Mouse (Mus musculus): ENCODE results near the gene Egfl8. TPM values are rescaled to one million over a fixed set of nuclear protein-coding genes. Genes with fewer than 3 reads are reported as not detected.

Gene Egfl8
- polyA plus RNA-seq, 1 experiment from 2014 or later: 3.6 TPM

DNA sequence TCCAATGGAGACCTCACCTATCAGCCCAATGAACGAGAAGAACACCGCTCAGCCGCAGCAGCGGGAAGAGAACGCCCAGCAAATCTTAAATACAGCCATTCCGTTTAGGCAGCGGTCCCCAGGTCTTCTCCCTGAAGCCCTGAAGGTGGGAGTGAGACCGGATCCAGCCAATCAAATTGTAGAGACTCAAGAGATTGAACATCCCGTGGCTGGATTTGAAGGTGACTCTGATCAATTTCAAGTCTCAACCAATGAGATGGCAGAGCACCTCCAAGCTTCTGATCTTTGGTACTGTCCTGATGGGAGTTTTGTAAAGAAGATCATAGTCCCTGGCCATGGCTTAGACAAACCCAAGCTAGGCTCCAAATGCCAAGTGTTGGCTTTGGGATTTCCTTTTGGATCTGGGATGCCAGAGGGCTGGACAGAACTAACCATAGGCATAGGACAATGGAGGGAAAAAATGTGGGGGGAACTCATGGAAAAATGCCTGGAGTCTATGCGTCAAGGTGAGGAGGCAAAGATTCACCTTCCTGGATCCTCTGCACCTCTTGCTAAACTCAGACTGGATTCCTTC is 29.6 kb upstream of the Egfl8 start:
- Histone ChIP-seq H3K27me3 (ENCODE audit: control insufficient read depth, insufficient read depth, low read length) (no peaks in the 10 kb centered on the region), H3K36me3 (ENCODE audit: control insufficient read depth, insufficient read depth, low read length) (peaks cover 16% of the 10 kb centered on the region; the same call in 1 of the 2 replicates), H3K4me1 (ENCODE audit: control insufficient read depth, insufficient read depth, low read length) (peaks cover 24% of the 10 kb centered on the region), H3K9ac (ENCODE audit: low read depth, low read length) (peak overlapping the region; percentile 74), H3K4me2 (replicated peaks; ENCODE audit: low read depth, low read length) (peak overlapping the region; percentile 66), H3K4me3 (ENCODE audit: low read length) (peak overlapping the region; percentile 67), H3K27ac (ENCODE audit: low read depth, low read length) (no peak overlapping the region; the same call in 1 of the 2 replicates), H3K9me3 (ENCODE audit: control insufficient read depth, low read length) (no peaks in the 10 kb centered on the region)
- 39% methylated on average over 10 of the region's 10 CpGs for WGBS
- no peak for ATAC-seq (ENCODE audit: low FRiP score, low TSS enrichment)

- Histone ChIP-seq H3K27me3 (ENCODE audit: control insufficient read depth, insufficient read depth, low read length) (no peaks in the 10 kb centered on the region), H3K9ac (ENCODE audit: low read depth, low read length) (peak within 1 kb of the TSS; percentile 74), H3K4me1 (ENCODE audit: control insufficient read depth, insufficient read depth, low read length) (peaks cover 27% of the 10 kb centered on the region), H3K4me2 (replicated peaks; ENCODE audit: low read depth, low read length) (peak within 1 kb of the TSS; percentile 66), H3K9me3 (ENCODE audit: control insufficient read depth, low read length) (no peaks in the 10 kb centered on the region), H3K36me3 (ENCODE audit: control insufficient read depth, insufficient read depth, low read length) (peaks cover 11% of the 10 kb centered on the region; the same call in 1 of the 2 replicates), H3K27ac (ENCODE audit: low read depth, low read length) (peak within 1 kb of the TSS; percentile 62; the same call in 1 of the 2 replicates), H3K4me3 (ENCODE audit: low read length) (peak within 1 kb of the TSS; percentile 67)
- under 1% methylated on average over 16 of the region's 16 CpGs for WGBS
- ATAC-seq (ENCODE audit: low FRiP score, low TSS enrichment): peak; percentile 83
Measured at GRCm38 (mm10) chr17:34644608-34645007, 28.8 kb upstream of the Egfl8 start, which contains the start of gene Fkbpl. TSS of gene Fkbpl (plus strand) at chr17:34644764.

- H3K4me3 ChIP-seq (ENCODE audit: low read length): no peak overlapping the region
- H3K9me3 ChIP-seq (ENCODE audit: control insufficient read depth, low read length): no peaks in the 10 kb centered on the region
- ATAC-seq (ENCODE audit: low FRiP score, low TSS enrichment): no peak
- no peak overlapping the region for H3K27ac ChIP-seq (ENCODE audit: low read depth, low read length)
- H3K9ac ChIP-seq (ENCODE audit: low read depth, low read length): no peak overlapping the region
- H3K4me2 ChIP-seq (replicated peaks; ENCODE audit: low read depth, low read length): no peak overlapping the region
- no peaks in the 10 kb centered on the region for H3K27me3 ChIP-seq (ENCODE audit: control insufficient read depth, insufficient read depth, low read length)
- 83% methylated on average over 10 of the region's 10 CpGs for WGBS
- peaks cover 5% of the 10 kb centered on the region; the same call in 1 of the 2 replicates for H3K36me3 ChIP-seq (ENCODE audit: control insufficient read depth, insufficient read depth, low read length)
- peaks cover 27% of the 10 kb centered on the region for H3K4me1 ChIP-seq (ENCODE audit: control insufficient read depth, insufficient read depth, low read length)
Measured at GRCm38 (mm10) chr17:34643944-34644343, 28.2 kb upstream of the Egfl8 start.

DNA sequence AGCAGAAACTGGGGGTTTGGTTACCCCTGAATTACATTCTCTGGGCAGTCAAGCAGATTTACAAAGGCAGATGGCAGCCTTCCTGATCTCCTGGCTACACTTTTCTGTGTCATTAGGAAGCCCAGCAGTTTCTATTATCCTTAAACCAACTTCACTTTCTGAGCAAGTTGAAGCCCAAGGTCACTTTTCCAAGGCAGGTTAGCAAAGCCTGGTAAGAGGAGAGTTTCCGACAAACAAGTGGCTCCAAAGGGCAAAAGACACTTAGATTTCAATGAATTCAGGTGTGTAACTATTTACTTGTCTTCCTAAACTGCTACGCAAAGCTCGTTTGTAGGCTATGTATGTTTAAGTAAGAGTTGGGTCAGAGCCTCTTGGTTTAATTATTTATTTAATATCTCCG is 27.6 kb upstream of the Egfl8 start:
- no peak for ATAC-seq (ENCODE audit: low FRiP score, low TSS enrichment)
- WGBS: 92% methylated on average over 4 of the region's 4 CpGs
- H3K27ac ChIP-seq (ENCODE audit: low read depth, low read length): no peak overlapping the region
- H3K9ac ChIP-seq (ENCODE audit: low read depth, low read length): no peak overlapping the region
- H3K9me3 ChIP-seq (ENCODE audit: control insufficient read depth, low read length): no peaks in the 10 kb centered on the region
- no peaks in the 10 kb centered on the region for H3K27me3 ChIP-seq (ENCODE audit: control insufficient read depth, insufficient read depth, low read length)
- H3K4me1 ChIP-seq (ENCODE audit: control insufficient read depth, insufficient read depth, low read length): peaks cover 27% of the 10 kb centered on the region
- H3K36me3 ChIP-seq (ENCODE audit: control insufficient read depth, insufficient read depth, low read length): 0 out of 2 replicates have a peak, but pooled peaks cover 4% of the 10 kb centered on the region
- no peak overlapping the region for H3K4me3 ChIP-seq (ENCODE audit: low read length)
- H3K4me2 ChIP-seq (replicated peaks; ENCODE audit: low read depth, low read length): no peak overlapping the region

GRCm38 (mm10) chr17:34641945-34642344 is 26.2 kb upstream of the Egfl8 start:
- no peak for ATAC-seq (ENCODE audit: low FRiP score, low TSS enrichment)
- H3K4me1 ChIP-seq (ENCODE audit: control insufficient read depth, insufficient read depth, low read length): peaks cover 21% of the 10 kb centered on the region; the same call in 1 of the 2 replicates
- no peak overlapping the region for H3K4me2 ChIP-seq (replicated peaks; ENCODE audit: low read depth, low read length)
- H3K27me3 ChIP-seq (ENCODE audit: control insufficient read depth, insufficient read depth, low read length): no peaks in the 10 kb centered on the region
- WGBS: 85% methylated on average over 3 of the region's 3 CpGs
- H3K4me3 ChIP-seq (ENCODE audit: low read length): no peak overlapping the region
- no peaks in the 10 kb centered on the region for H3K9me3 ChIP-seq (ENCODE audit: control insufficient read depth, low read length)
- no peak overlapping the region for H3K9ac ChIP-seq (ENCODE audit: low read depth, low read length)
- H3K27ac ChIP-seq (ENCODE audit: low read depth, low read length): no peak overlapping the region
- H3K36me3 ChIP-seq (ENCODE audit: control insufficient read depth, insufficient read depth, low read length): 0 out of 2 replicates have a peak, but pooled peaks cover 4% of the 10 kb centered on the region

GRCm38 (mm10) chr17:34640778-34641601 is 25.2 kb upstream of the Egfl8 start:
- no peaks in the 10 kb centered on the region for H3K27me3 ChIP-seq (ENCODE audit: control insufficient read depth, insufficient read depth, low read length)
- peak overlapping the region; percentile 73; the same call in 1 of the 2 replicates for H3K27ac ChIP-seq (ENCODE audit: low read depth, low read length)
- H3K9me3 ChIP-seq (ENCODE audit: control insufficient read depth, low read length): no peaks in the 10 kb centered on the region
- no peak overlapping the region for H3K4me3 ChIP-seq (ENCODE audit: low read length)
- WGBS: 13% methylated on average over 11 of the region's 11 CpGs
- peak overlapping the region; percentile 22 for H3K4me2 ChIP-seq (replicated peaks; ENCODE audit: low read depth, low read length)
- peaks cover 15% of the 10 kb centered on the region; the same call in 1 of the 2 replicates for H3K4me1 ChIP-seq (ENCODE audit: control insufficient read depth, insufficient read depth, low read length)
- H3K9ac ChIP-seq (ENCODE audit: low read depth, low read length): peak overlapping the region; percentile 28; the same call in 1 of the 2 replicates
- H3K36me3 ChIP-seq (ENCODE audit: control insufficient read depth, insufficient read depth, low read length): 0 out of 2 replicates have a peak, but pooled peaks cover 4% of the 10 kb centered on the region
- ATAC-seq (ENCODE audit: low FRiP score, low TSS enrichment): 0 out of 2 replicates have a peak, but pooled peaks have one; percentile 33

DNA sequence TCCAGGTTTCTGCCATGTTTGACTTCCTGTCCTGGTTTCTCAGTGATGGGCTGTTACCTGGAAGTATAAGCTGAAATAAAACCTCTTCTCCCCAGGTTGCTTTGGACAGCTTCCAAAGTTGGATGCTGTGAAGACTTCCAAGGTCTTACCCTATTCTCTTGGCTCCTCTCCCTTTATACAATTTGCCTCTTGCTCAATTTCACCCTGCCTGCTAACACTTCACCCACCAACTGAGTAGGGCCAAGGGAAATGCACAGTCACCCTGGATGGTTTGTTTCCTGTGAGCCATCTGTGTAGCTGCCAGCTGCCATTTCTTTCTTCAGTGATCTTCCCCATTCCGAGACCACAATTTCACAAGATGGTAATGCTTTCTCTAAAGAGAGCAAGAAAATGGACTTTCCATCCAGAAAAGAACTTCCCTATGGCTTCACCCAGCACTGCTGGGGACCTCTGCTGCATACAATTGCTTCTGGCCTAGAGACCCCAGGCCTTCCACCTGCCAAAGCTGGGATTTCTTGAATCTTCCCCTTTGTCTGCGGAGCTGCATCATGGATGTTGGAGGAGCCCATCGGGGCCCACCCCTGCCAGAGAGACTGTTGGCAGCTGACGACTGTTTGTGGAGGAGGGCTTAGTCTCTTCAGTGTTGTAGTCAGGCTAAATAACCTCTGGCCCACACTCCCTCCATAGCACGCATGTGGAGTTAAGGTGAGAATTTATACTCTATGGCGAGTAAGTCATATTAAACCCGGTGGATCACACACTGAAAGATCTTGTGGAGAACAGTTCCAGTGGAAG is 23.9 kb upstream of the Egfl8 start:
- Histone ChIP-seq H3K9me3 (ENCODE audit: control insufficient read depth, low read length) (no peaks in the 10 kb centered on the region), H3K36me3 (ENCODE audit: control insufficient read depth, insufficient read depth, low read length) (no peaks in the 10 kb centered on the region), H3K4me1 (ENCODE audit: control insufficient read depth, insufficient read depth, low read length) (peaks cover 15% of the 10 kb centered on the region; the same call in 1 of the 2 replicates), H3K4me3 (ENCODE audit: low read length) (no peak overlapping the region), H3K9ac (ENCODE audit: low read depth, low read length) (no peak overlapping the region), H3K27ac (ENCODE audit: low read depth, low read length) (no peak overlapping the region), H3K27me3 (ENCODE audit: control insufficient read depth, insufficient read depth, low read length) (no peaks in the 10 kb centered on the region), H3K4me2 (replicated peaks; ENCODE audit: low read depth, low read length) (no peak overlapping the region)
- ATAC-seq (ENCODE audit: low FRiP score, low TSS enrichment): no peak
- WGBS: 73% methylated on average over 7 of the region's 7 CpGs

GRCm38 (mm10) chr17:34637459-34637858 is 21.7 kb upstream of the Egfl8 start:
- no peaks in the 10 kb centered on the region for H3K36me3 ChIP-seq (ENCODE audit: control insufficient read depth, insufficient read depth, low read length)
- no peak overlapping the region for H3K27ac ChIP-seq (ENCODE audit: low read depth, low read length)
- ATAC-seq (ENCODE audit: low FRiP score, low TSS enrichment): no peak
- H3K9ac ChIP-seq (ENCODE audit: low read depth, low read length): no peak overlapping the region
- H3K4me2 ChIP-seq (replicated peaks; ENCODE audit: low read depth, low read length): no peak overlapping the region
- no peaks in the 10 kb centered on the region for H3K27me3 ChIP-seq (ENCODE audit: control insufficient read depth, insufficient read depth, low read length)
- 67% methylated on average over 3 of the region's 3 CpGs for WGBS
- no peaks in the 10 kb centered on the region for H3K9me3 ChIP-seq (ENCODE audit: control insufficient read depth, low read length)
- H3K4me1 ChIP-seq (ENCODE audit: control insufficient read depth, insufficient read depth, low read length): peaks cover 15% of the 10 kb centered on the region; the same call in 1 of the 2 replicates
- no peak overlapping the region for H3K4me3 ChIP-seq (ENCODE audit: low read length)

Measured in kidney, embryonic 14.5 days (tissue).